Mouse (Mus musculus) adrenal gland, adult 8-10 months (tissue): ENCODE data around the gene Ube2q1. TPM values are rescaled to one million over a fixed set of nuclear protein-coding genes. Genes with fewer than 3 reads are reported as not detected.
"Not testable (repeated sequence)": the region's sequence is repeated elsewhere in the genome, so short reads cannot be mapped to it uniquely, and the experiment has no call there.

Experiments
- DNase-seq: peaks from one replicate; pipeline ENCODE4 v3.0.0; 2022
- total RNA-seq, 4 experiments: library from RNA; stranded (reverse); gene quantifications; 2 replicates each; pipeline ENCODE4 v1.2.4; 2022

Gene Ube2q1
- total RNA-seq, 4 experiments from 2014 or later = 65.6 to 74.6 (median 72.5) TPM

DNA sequence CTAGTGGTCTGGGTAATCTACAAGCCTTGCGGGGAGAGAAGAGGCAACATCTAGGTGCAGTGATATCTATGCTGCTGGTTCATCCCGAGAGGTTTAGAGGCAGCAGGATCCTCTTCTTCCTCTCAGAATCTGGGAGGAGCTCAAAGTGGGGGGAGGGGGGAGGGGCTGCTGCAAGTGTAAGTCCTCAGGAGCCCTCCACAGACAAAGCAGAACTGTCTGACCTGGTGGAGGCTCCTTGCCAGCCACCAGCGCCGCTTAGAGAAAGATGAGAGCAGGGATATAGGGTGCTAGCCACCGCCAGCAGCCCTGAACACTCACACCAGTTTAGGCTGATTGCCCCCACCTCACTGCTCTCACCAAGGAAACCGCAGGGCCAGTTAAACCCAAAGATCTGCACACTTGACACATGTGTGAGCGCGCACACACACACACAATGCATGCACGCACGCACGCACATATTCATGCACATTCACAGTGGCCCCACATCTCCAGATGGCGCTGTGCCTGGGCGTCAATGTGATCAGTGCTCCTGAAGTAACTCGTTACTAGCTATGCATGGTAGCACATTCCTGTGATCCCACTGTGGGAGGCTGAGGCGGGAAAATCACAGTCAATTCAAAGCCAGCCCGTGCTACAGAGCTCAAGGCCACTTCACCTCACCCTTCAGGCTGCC lies 15.4 kb downstream of the Ube2q1 start:
- no peak for DNase-seq

DNA sequence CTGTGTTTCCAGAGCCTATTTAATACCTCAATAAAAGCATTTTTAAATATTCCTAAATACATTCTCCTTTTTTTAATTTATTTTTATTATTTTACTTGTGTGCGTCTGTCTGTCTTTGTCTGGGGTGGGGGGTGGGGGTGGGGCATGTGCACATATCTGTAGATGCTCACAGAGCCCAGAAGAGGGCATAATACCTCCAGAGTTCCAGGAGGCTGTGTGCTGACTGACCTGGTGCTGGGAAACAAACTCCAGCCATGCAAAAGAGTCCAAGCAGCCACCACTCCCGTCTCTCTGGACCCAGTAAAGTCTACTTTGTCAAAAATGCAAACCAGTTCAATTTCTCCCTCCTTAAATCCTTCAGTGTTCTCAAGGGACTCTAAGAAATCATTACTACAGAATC lies 21.2 kb downstream of the Ube2q1 start:
- no peak for DNase-seq

DNA sequence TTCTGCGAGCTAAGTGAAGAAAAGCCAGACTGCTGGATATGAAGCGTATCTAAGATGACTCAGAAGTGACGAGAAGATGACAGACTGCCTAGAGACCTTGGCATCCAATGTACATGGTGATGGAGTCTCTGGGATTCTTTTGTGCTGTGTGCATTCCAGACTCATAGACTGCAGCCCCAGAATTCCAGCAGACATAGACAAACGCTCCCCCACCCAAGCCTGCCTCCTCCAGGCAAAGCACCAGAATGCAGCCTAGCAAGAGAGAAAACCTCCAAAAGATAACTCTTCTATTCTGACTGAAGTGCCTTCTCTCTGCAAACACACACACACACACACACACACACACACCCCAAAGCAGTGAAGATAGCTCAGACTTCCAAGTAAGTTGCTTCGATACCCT lies 22.3 kb downstream of the Ube2q1 start:
- no peak for DNase-seq

DNA sequence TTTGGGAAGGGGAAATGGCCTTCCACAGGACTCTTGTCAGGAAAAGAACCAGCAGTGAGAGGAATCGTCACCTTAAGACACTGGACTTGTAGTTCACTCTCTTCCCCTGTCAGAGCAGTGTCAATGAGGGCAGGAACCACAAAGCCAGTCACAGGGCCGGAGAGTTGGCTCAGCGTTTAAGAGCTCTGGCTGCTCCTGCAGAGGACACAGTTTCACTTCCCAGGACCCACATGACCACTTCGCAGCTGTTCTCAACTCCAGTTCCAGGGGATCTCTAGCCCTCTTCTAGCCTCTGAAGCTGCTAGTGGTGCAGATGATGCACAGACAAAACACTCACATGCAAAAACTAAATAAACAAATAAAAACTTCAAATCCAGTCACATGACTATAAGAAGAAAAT lies 22.9 kb downstream of the Ube2q1 start:
- no peak for DNase-seq

DNA sequence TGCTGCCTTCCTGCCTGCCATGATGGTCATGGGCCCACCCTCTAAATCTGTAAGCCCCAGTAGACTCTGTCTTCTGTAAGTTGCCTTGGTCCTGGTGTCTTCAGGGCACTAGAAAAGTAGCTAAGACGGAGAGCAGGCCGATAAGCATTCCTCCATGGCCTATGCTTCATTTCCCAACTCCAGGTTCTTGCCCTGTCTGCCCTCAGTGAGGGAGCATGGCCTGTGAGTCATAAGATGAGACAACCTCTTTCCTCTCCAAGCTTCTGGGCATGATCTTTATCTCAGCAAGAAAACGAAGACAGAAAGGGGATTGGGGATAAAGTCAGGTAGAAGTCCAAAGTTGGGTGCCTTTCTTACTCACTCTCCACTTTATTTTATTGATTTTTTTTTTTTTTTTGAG lies 25.1 kb downstream of the Ube2q1 start:
- no peak for DNase-seq

DNA sequence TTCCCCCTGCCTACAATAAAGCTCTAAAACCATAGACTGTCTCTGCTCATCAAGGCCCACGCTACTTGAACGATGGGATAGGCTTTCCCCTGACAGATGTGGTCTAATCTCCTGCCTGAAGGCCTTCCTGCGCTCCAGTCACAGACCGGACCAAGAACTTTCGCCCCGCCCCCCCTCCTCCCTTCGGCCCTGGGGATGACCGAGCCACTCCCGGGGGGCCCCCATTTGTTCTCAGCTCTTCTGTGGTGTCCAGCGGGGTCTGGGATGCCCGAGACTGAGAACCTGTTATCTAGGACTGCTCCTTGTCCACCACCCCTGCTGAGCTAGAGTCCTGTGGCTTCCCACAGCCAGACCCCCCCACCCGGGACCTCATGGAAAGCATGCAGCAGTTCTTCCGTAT lies 26.1 kb downstream of the Ube2q1 start:
- DNase-seq = no peak

DNA sequence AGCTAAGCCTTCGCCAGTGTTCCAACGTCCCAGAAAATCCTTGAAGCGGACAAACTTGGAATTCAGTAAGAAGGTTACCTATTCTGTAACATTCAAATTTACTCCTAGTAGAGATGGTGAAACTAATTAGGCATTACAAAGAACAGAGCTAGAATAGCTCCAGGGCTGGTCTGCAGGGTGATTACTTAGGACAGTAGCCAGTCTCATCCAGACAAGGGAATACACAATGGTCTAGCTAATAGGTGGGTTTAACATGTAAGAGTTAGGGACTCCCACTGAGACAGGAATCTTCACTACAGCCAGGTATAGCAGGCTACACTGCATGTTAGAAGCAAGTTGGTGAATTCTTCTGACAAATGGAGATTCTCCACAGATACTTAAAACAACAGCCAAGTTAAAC lies 26.7 kb downstream of the Ube2q1 start:
- DNase-seq = not testable (repeated sequence)

DNA sequence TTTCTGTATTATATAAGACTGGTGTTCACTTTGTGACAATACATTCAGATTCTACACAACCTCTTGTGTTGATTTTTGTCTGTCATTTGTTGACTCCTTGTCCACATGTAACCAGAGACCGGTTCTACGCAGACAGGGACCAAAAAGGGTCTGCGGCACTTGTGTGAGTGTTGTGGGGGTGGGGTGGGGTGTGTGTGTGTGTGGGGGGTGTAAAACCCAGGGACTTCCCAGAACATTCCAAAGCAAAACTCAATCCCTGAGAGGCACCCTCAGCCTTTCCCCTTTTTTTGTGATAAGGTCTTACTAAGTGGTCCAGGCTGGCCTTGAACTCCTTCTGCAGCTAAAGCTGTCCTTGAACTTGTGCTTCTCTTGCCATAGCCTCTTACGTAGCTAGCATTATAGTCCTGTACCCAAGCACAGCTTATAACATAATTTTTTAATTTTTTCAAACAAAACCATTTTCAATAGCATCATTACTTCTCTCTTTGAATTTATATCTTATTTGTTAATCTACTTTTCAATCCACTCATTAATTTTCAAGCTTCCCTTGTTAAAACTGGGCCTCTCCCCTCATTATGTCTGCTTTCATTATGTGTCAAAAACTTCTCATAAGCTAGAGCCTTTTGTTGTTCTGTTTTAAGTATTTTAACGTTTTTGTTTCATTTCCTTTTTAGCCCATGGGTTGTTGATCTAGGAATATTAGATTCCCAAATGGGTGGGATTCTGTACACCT lies 27.5 kb downstream of the Ube2q1 start:
- DNase-seq = no peak

DNA sequence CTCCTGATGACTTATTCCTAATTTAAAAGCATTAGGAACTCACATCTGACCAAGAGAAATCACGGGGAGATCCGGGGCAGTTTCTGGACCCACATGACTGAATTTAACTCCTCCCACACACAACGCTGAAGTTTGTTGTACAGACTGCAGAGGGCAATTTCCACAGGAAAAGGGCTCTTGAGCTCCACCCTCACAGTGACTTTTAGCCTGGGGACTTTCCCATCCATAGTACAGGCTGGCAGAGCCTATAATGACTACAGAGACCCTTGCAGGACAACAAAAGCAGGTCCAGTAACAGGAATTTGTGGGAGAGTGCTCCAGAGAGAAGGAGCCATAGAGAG lies 28.1 kb downstream of the Ube2q1 start:
- no peak for DNase-seq

DNA sequence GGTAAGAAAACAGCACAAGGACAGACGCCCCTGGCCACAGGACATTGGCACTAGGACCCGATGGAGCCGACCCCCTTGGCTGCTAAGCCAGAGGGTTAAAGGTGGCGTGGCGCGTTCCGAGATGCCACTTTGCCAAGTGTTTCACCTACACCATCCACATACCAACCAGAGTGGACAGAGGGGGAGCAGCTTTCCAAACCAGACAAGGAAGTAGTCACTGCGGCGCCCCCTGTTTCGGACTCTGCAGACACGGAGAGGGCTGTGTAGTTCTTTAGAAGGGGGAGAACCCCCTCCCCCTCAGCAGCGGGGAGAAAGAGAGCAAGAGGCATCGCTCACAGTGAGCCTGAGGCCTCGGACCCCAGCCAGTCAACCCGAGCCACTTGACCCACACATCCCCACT lies 29.5 kb downstream of the Ube2q1 start:
- no peak for DNase-seq

DNA sequence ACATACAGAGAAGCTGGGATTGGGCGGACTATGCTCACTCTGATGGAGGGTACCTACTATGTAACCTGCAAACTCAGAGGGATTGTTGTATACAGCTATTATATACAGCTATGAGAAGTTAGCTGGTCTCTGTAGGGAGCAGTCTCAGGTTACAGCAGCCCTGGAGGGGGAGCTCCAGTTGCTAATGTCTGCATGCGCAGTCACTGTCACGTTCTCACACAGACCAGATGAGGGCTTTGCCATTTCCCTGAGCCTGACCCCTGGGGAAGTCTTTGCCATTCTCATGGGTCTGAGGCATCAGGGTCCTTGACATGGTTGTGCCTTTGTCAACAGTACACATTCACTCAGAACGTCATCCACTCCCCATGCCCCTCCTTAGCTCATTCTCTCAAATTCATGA lies 31.8 kb downstream of the Ube2q1 start:
- no peak for DNase-seq

DNA sequence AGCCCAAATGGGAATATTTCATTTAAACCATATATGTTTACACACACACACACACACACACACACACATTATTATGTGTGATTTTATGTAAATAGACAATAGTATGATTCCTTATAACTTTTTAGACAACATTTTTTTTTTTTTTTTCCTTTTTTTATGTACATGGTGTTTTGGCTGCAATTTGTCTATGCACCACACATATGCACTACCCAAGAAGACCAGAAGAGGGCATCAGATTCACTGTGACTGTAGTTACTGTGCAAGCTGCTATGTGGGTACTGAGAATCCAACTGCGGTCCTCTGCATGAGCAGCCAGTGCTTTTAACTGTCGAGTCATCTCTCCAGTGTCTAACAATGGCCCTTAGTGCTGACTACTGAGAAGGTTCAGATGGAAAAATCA lies 33.3 kb downstream of the Ube2q1 start:
- DNase-seq = no peak

DNA sequence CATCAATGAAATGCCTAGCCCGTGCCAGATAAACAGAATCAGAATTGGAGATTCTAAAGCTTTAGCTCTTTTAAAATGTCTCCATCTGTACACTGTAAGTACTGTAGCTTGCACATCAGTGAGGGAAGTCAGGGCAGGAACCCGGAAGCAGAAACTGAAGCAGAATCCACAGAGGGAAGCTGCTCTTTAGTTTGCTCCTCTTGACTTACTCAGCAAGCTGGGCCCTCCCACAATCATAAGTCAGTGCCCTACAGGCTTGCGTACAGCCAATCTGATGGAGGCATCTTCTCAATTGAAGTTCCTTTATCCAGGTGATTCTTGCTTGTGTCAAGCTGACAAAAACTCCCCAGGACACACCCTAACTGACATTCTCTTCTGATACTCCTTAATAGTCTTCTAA lies 33.8 kb downstream of the Ube2q1 start:
- DNase-seq = no peak

DNA sequence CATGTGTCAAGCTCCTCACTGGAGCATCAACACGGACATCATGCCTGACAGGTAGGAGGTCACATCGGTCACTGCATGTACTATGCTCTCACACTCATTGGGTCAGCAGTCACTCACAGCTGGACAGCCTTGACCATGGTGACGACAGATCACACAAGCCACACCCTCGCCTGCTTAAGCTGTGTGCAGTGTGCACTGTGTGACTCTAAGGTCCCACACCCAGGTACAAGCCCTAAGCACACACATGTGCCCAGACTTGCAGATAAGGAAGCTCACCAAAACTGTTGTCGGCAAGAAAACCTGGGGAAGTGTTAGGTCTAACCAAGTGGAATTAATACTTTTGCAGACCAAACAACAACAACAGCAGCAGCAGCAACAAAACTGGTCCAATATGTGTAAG lies 34.5 kb downstream of the Ube2q1 start:
- DNase-seq = no peak

DNA sequence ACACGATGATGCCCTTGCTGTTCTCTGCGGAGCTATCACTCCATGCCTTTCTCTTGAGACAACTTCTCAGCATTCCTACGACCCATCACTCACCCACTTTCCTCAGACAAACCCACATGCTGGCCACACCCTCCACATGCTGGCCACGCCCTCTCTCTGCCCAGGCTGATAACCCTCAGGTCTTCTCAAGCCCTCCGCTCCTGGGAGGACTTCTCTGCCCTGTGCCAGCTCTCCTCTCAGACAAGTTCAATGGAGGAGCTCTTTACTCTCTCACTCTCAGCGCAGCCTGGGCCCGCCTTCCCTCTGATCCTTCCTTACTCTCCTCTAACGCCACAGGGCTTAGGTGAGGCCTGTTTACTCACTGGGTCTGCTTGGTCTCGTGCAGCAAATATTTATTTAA lies 35.2 kb downstream of the Ube2q1 start:
- DNase-seq = no peak

DNA sequence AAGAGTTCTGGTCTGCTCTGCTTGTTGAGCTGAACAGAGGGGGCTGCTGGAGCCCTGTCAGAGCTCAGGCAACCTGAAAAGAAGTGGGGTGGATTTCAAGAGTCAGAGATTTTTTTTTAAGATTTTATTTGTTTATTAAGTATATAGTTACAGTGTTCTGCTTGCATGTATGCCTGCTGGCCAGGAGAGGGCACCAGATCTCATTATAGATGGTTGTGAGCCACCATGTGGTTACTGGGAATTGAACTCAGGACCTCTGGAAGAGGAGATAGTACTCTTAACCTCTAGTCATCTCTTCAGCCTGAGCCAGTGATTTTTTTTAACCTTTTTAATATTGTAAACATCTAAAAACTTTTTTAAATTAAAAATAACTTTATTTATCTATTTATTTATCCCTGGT lies 37.4 kb downstream of the Ube2q1 start:
- DNase-seq = no peak

DNA sequence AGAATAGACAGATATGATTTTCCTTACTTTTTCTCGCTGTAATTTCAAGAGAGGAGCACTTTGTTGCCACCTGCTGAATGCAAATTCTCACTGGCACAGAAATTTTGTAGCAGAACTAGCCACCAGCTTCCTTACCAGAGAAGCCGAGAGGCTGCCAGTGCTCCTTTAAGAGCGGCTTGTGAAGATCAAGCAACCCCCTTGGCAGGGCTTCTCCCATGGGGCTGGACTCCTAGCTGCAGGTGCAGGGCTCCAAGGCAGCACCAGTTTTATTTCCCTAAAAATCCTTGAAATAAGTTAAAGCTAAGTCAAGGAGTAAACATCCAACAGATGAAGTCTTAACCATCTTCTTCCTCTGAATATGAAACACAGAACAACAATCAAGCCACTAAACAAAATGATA lies 38.8 kb downstream of the Ube2q1 start:
- no peak for DNase-seq

DNA sequence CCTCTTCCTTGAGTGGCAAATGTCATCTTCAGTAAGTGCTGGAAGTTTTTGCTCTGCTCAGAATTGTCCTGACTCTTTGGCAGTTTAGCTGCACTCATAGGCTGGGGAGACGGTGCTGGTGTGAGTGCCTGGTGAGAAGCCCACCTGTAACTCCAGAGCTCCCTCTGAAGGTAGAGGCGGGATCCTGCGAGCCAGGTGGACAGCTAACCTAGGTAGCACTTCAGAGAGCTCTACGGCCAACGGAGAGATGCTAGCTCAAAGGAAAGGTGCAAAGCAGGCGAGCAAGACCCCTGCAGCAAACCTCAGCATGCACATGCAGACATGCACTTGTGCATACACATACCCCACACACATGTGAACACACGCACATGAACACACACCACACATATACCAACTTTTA lies 40.6 kb downstream of the Ube2q1 start:
- DNase-seq = no peak

DNA sequence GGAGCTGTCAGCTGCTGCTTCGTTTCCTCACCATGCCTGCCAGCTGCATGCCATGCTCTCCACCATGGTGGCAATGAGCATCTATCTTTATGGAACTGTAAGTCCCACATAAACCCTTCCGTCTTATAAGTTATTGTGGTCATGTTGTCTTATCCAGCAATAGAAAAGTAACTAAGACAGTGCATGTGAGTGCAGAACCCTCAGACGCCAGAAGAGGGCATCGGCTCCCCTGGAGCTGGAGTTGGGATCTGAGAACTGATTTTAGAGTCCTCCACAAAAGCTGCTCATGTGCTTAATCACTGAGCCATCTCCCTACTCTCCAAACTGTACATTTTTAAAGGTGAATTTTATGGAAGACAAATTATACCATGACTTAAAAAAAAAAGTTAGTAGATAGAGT lies 43.6 kb downstream of the Ube2q1 start:
- no peak for DNase-seq

DNA sequence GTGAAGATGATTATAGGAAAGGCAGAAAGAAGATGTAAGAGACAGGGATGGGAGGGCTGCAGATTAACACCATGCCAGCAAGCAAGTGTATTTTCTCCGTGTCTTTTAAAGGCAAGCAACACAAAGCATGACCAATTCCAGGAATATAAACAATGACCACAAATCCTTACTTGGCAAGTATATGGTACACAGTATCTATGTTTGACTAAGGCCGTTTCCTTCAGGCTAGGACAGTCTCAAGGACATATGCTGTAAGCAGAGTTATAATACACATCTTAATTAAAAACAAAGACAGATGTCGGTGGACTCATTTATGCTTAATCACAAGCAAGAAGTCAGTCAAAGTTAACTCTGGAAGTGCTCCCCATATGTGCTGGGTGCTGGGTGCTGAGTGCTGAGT lies 45.2 kb downstream of the Ube2q1 start:
- no peak for DNase-seq

DNA sequence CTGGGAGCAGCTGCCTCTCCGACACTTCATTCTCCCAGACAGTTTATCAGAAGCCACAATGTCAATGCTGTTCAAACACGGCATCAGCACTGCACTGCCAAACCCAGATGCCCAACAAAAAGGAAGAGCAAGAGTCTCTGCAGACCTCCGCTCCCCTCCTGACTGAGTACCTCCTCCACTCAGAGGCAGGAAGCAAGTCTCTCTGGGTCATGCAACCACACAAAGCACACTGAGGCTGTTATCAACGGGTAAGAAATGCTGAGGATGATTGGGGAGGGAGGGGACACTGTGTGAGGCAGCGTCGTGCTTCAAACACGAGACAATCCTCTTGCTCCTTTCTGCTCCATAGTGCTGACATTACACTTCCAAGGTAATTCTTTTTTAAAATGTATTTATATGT lies 46.5 kb downstream of the Ube2q1 start:
- no peak for DNase-seq

DNA sequence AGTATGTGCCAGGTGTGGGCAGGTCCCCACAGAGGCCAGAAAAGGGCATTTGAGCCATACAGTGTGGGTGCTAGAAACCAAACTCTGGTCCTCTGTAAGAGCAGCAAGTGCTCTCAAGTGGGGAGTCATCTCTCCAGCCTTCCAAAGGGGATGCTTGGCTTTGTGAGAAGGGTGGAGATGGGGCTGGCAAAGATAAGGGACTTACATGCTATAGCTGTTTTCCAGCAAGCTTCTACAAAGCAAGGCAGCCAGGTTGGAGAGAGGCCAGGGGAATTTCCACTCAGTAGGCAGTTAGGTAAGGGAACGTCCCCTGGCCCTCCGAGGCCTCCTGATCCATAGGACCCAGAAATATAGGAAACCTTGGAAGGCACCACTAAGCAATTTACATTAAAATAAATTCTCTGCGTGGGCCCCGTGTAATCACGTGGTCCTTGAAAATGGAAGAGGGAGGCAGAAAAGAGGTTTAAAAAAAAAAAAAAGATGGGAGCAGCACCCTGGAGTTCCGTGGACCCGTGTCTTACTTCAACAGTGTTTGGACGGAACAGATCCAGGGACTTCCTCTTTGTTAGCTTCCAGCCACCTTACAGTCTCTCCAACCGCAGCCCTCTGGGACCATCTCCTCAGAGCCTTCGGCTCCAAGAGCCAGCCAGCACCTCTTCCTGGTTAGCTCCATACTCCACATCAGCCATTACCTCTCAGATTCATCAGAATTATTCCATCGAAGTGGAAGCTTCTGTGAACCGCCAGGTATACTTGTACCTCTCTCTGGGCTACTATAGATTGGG lies 47.1 kb downstream of the Ube2q1 start:
- DNase-seq = no peak

DNA sequence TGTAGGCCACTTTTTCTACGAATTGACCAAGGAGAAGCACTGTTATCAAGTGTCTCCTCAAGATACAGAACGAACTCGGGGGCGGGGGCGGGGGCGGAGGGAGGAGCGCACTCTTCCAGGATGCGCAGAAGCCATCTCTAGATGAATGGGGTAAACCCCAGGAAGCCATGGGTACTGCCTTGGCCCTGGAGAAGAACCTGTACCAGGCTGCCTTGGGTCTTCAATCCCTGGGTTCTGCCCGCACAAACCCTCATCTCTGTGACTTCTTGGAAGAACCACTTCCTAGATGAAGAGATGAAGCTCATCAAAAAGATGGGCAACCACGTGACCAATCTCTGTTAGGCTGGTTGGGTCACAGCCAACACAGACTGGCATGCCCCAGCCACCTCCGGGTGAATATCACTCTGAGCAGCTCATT lies 47.7 kb downstream of the Ube2q1 start:
- DNase-seq = no peak
